Mouse (Mus musculus) naive thymus-derived CD4-positive, alpha-beta T cell, adult 5 months (primary cell): Measurements from ENCODE around the gene Prrx2. TPM values are rescaled to one million over a fixed set of nuclear protein-coding genes. Genes with fewer than 3 reads are reported as not detected.

Experiments used
- polyA plus RNA-seq: library from polyadenylated mRNA; unstranded; fragments of 100-300 nt; shearing (Covaris generic); gene quantifications from one replicate; pipeline ENCODE4 v1.2.1, GENCODE M21; 2017

The Prrx2 gene
- polyA plus RNA-seq: not detected

DNA sequence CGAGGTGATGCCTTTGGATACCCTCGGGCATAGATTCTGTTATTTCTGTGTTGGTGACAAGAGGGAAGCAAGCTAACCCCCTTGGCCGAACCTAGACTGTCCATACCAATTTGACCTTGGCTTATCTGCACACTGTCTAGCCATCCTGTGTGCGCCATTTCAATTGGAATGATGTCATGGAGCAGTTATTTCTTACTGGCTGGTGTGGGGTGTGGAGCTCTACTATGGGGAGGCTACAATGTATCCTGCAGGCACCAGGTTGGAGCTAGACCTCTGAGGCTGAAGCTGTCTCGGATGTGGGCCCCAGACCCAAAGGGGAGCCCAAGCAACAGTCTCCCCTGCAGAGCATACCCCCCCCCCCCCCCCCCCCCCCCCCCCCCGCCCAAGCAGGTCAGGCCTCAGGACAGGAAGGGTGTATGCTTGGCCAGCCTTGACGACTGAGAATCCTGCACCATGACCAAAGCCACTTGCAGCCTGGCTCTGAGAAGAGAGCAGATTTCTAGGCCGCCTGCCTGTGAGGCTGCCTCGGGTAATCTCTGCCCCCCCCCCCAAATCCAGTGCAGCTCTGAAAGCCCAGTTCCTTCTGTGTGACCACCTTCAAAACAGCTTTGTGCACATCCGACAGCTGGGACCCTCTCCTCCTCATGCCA is at the start of gene Prrx2:
Gene Prrx2 (plus strand): TSS at position 600 of the 650 bp plus-strand sequence.

DNA sequence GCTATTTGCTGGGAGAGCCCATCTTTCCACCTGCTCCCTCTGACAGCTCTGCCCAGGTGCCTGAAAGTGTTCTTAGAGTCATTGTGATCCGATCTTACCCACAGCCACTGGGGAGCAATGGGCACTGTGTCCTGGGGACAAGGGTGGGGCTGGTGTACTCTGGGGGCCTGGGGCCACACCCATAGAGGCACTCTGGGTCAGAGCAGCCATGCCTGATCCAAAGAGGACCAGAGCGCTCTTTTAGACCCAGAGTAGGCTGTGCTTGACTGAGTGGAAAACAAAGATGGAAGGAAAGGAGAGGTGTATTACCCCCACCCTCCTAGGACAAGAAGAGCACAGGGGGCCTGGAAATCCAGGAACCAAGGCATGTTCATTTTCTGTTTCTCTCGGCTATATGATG is 31.2 kb upstream of the Prrx2 start, which contains the start of gene 1700001O22Rik:
Gene 1700001O22Rik (minus strand): TSS at position 58 of the 400 bp plus-strand sequence.

DNA sequence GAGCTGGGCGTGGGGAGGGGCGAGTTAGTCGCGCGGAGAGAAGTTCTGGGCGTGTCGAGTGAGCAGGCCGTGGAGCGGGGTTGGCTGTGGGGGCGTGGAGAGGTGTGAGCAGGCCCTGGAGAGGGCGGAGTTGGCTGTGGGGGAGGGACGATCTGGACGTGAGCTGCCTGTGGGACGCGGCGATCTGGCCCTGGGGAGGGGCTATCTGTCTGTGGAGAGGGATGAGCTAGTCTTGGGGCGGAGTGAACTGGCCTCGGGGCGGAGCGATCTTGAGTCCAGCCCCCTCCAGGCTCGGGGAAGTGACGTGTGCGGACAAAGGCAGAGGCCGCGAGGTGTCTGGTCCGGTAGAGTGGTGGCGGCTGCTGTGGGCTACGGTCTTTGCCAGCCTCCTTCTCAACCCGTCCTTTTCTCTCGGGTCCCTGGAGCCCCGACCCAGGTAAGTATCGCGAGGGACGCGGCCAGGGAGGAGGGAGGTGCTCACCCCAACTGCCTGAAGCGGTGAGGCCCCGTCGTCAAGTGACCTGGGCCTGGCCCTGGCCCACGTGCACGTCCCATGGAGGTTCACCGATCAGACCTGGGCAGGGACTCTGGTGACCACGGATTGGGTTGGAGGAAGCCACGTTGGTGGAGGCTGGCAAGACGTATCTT is 27.0 kb upstream of the Prrx2 start, which contains the start of gene Ntmt1:
Gene Ntmt1 (plus strand): TSS at position 179 of the 648 bp plus-strand sequence.

DNA sequence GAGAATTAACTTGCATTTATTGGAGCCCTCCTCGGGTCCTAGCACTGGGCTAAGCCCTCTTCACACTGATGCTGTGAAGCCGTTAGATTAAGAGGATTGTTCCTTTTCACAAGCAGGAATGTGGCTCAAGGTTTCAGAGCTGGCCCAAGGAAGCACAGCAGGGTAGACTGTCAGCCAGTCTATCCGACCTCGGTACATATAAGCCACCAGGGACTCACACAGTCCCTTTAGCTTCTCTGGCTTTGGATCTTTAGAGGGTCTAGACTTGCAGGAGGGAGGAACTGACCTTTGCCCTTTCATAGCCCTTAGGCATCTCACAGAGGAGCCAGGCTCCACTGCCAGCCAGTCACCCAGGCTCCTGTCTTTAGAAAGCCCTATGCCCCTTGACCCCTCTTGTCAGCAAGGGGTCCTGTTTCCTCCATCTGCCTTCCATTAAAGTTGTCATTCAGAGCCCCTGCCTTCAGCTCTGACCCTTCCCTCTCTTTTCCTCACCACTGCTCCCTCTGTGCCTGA is 4.4 kb upstream of the Prrx2 start, which contains the start of gene Asb6:
Gene Asb6 (minus strand): TSS at position 51 of the 513 bp plus-strand sequence.

DNA sequence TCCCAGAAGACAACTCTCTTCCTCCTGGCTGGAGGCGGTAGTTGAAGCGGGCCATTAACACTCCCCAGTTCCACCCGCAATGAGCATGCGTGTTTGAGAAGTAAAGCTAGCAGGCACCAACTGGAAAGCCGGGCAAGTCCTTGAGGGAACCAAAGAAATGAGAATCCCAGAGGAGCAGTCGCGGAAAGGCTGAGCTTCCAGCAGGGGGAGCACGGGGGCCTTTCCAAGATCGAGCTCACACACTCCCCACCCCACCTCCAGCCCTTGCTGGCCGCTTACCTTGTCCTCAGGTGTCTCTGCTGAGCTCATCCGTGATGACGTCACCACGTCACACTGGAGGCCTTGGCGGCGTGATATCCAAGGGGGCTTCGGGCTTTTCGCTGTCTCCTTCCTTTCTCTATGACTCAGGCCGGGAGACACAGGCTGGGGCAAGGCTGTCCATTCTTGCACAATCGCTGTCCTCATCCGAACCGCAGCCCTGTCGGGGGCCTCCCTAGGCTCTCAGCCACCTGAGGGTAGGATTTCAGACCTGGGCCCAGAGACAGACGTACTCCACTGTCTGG is 94.8 kb downstream of the Prrx2 start, which contains the start of gene Ptges:
Gene Ptges (minus strand): TSS at position 381 of the 563 bp plus-strand sequence.

Other genes with a start within 250 kb of the Prrx2 start
- gene Cstad, start 239.9 kb upstream of the Prrx2 start, polyA plus RNA-seq: not detected
- gene 1700001O22Rik, start 31.3 kb upstream of the Prrx2 start, polyA plus RNA-seq: not detected
- 25.7 TPM for gene Ntmt1, start 27.1 kb upstream of the Prrx2 start, polyA plus RNA-seq
- 64.4 TPM for gene Asb6, start 4.6 kb upstream of the Prrx2 start, polyA plus RNA-seq
- gene Ptges, start 94.9 kb downstream of the Prrx2 start, polyA plus RNA-seq: not detected
- 28.1 TPM for gene Tor1b, start 118.0 kb downstream of the Prrx2 start, polyA plus RNA-seq
- 81.3 TPM for gene Tor1a, start 133.0 kb downstream of the Prrx2 start, polyA plus RNA-seq
- 64.4 TPM for gene BC005624, start 147.2 kb downstream of the Prrx2 start, polyA plus RNA-seq
- gene Usp20, start 147.3 kb downstream of the Prrx2 start, polyA plus RNA-seq: 18.8 TPM